Mouse (Mus musculus): ENCODE measurements around the gene Gpatch8.
A peak's percentile ranks its signal among the peaks of the same experiment; 100 is the strongest.

Gene Gpatch8

DNA sequence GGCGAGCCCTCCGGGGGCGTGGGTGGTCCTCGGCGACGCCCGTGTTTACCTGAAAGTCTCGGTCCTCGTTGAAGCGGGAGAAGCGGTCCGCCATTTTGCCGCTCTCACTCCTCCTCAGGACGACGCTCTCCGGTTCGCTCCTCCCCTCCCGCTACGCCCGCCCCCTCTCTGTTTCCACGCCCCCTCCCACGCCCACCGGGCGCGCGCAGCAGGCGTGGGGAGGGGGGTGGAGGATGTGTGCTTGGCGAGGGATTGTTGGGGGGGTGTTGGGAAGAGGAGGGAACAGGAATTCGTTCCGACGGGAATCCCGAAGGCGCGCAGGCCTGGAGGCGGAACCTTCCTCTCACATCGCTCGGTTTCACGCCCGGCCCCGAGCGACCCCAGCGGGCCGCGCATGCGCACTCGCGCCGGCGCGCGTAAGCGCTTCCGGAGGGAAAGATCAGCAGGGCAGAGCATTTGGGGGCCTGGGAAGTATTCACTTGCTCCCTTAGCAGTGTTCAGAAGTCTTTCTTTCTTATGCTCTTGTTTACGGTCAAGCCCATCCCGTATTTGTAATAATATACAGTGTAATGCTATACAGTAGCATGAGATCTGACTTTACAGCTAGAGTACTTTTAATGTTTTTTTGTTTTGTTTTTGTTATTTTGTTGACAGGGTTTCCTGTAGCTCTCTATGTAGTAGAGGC is at the start of gene Gpatch8:
Gene Gpatch8, minus strand, starts transcription at position 362 of the 685 bp plus-strand sequence.
- peak; percentile 96 for DNase-seq (ENCODE audit: low read depth, low spot score)

DNA sequence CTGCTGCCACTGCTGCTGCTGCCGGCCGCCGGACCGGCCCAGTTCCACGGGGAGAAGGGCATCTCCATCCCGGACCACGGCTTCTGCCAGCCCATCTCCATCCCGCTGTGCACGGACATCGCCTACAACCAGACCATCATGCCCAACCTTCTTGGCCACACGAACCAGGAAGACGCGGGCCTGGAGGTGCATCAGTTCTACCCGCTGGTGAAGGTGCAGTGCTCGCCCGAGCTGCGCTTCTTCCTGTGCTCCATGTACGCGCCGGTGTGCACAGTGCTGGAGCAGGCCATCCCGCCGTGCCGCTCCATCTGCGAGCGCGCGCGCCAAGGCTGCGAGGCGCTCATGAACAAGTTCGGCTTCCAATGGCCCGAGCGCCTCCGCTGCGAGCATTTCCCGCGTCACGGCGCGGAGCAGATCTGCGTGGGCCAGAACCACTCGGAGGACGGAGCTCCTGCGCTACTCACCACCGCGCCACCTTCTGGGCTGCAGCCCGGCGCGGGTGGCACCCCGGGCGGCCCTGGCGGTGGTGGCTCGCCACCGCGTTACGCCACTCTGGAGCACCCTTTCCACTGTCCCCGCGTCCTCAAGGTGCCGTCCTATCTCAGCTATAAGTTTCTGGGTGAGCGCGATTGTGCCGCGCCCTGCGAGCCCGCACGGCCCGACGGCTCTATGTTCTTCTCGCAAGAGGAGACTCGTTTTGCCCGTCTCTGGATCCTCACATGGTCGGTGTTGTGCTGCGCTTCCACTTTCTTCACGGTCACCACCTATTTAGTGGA is 48.8 kb upstream of the Gpatch8 start:
- no peak for DNase-seq (ENCODE audit: low read depth, low spot score)

DNA sequence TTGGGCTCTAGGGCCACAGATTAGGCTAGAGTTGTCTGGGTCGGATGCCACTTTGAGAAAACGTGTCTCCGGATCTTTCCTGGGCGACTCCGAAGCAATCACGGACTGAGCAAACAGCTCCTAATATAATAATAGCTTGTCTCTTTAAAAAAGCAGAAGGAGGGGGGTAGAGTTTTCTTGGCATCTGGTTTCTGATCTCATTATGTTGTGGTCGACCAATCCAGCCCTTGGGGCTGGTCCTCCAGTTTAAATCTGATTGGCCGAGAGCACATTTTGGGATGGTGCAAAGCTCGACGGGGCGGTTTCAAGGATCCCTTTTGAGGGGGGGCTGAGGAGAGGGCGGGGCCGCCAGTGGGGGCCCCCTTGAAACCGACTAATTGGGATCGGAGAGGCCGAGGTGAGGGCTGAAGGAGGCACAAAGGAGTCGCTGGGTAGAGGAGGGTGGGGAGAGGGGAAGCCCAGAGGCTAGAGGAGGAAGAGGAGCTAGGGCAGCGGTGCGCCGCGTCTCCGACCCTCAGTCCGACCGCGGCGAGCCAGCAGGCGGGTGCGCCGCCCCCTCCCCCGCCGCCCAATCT is 47.9 kb upstream of the Gpatch8 start, which contains the start of gene Fzd2:
Gene Fzd2, plus strand, starts transcription at position 387 of the 575 bp plus-strand sequence.
- DNase-seq (ENCODE audit: low read depth, low spot score) = peak; percentile 96

DNA sequence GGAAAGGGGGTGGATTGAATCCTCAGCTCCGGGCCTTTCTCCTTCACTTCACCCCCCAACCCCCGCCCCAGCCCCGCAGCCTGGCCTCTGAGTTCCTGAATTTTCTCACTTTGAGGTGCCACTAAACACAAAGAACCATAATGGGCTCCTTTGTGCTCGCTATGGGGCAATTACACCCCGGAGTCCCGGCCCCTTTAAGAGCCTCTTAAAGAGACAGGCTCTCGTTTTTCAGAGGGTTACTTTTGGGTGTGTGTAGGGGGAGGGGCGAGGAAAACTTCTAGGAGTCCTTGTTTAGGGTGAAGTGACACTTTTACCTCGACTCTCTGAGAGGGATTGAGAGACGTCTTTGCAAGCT is 47.3 kb upstream of the Gpatch8 start:
- peak; percentile 75 for DNase-seq (ENCODE audit: low read depth, low spot score)

DNA sequence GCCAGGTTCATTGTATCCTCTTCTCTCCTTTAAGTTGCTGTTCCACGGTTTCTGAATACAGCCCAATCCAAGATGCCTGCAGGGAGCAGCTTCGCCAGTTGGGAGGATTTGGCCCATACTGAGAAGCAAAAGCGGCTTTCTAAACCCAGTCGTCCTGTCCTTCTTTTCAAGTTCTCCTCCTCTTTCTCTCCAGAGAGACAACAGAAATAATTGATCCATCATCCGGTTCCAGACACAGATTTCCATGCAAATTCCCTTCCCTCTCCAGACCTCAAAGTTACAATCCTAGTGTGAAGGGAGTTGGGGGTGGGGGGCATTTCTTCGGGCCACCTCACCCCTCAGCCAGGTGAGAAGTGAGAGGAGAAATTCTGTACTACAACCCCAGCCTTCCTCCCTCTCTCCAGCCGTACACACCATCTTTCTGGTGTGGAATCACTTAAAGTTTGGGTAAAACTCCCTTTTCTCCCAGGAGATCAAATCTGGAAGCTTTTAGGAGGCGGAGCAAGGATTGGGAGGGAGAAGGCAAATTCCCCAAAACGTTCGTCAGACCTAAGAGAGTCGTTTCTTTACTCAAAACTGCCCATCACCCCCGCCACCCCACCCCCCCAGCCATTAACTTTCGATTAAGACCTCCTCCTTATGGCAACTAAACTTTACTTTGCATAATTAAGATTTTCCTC is 46.8 kb upstream of the Gpatch8 start:
- peak; percentile 63 for DNase-seq (ENCODE audit: low read depth, low spot score)

DNA sequence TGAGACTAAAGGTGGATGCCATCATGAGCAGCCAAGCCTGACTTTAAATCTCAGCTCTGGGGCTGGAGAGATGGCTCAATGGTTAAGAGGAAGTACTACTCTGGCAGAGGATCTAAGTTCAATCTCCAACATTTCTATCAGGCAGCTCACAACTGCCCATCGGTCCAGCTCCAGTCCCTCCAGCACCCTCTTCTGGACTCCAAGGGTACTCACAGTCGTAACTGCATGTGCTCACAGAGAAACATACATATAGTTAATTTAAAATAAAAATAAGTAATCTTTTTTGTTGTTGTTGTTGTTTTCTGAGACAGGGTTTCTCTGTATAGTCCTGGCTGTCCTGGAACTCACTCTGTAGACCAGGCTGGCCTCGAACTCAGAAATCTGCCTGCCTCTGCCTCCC is 43.7 kb upstream of the Gpatch8 start:
- no peak for DNase-seq (ENCODE audit: low read depth, low spot score)

DNA sequence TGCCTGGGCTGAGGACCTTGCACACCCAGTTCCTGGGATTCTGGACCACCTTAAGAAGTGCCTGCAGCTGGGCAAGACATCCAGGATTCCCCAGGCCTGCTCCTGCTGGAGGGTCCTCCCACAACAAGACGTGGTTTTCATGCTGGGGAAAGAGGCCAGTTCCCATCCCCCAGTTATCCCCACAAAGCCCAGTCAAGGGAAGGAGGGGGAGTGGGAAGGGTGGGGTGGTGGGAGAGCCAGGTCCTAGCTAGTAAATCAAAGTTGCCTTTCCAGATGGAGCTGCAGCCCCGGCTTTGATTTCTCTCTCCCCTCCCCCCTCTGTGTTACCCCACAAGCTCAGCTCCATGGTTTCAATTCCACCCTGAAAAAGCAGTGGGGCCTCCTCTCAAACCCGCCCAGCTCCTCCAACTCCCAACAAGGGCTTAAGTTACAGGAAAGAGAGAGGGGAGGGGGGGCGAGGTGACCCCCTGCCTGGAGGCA is 39.2 kb upstream of the Gpatch8 start:
- peak; percentile 80 for DNase-seq (ENCODE audit: low read depth, low spot score)

DNA sequence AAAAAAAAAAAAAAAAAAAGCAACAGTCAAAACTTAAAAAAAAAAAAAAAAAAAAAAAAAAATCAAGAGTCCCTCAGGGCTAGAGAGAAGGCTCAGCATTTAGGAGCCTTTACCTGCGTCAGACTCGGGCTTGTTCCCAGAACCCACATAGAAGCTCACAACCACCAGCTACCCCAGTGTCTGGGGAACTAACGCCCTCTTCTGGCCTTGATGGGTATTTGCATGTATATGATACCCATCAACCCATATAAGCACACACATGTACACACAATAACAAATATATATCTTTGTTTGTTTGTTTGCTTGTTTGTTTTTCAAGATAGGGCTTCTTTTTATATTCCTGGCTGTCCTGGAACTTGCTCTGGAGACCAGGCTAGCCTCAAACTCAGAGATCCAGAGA is 31.4 kb upstream of the Gpatch8 start:
- no peak for DNase-seq (ENCODE audit: low read depth, low spot score)

DNA sequence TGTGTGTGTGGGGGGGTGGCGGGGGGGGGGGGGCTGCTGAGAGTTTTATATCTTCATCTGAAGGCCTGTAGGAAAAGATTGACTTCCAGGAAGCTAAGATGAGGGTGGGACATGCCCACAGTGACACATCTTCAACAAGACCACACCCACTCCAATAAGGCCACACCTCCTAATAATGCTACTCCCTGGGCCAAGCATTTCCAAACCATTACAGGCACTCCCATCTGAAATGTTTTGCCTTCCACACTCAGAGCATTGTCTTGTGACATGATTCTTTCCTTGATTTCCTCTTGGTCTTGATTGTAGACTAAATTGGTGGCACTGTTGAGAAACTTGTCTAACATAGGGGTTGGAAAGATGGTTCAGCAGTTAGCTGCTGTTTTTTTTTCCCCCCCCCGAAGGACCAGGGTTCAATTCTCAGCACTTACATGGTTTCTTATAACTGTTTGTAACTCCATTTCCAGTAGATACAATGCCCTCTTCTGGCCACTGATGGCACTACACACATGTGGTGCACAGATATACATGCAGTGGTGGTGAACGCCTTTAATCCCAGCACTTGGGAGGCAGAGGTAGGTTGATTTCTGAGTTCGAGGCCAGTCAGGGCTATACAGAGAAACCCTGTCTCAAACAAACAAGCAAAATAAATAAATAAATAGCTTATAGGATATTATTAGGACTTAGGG is 30.4 kb upstream of the Gpatch8 start:
- DNase-seq (ENCODE audit: low read depth, low spot score) = no peak

DNA sequence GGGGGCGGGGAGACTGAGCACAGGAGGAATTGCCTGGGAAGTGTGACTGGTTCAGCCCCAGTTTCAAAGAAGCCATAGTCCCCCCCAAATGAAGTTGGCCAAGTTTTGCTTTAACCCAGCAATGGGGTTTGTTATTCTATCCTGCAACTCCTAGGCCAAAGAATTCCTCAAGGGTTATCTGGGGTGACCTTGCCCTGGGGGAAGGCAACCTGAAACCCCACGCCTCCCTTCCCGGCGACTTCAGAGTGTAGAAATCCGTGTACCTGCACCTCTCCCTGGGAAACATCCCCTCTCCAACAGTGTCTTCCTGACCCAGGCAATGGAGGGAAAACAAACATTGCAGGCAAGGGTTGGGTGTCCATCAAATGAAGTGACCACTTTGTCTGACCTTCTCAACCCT is 26.5 kb upstream of the Gpatch8 start:
- DNase-seq (ENCODE audit: low read depth, low spot score) = no peak

DNA sequence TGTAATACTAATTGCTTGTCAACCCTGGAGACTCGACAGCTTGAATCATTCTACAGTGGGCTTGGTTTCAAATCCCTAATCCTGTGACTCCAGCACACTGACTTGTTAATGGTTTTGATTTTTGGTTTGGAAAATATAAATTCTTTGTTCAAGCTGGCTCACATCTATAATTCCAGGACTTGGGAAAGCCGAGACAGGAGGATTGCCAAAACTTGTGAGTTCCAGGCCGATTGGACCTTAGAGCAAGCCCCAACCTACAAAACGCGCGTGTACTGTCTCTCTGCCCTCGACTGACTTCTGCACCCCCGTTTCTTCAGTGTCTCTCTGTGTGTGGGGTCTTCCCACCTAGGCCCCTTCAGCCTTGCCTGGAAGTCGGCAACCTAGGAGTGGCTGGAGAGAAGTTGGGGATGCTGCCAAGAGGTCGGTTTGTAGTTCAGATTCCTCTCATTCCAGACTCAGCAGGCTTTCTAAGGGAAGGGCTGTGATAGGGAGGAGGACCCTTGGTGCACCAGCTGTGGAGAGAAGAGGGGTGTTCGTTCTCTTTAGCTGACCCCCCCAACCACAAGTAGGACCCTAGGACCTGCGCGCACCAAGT is 25.9 kb upstream of the Gpatch8 start:
- DNase-seq (ENCODE audit: low read depth, low spot score) = no peak

DNA sequence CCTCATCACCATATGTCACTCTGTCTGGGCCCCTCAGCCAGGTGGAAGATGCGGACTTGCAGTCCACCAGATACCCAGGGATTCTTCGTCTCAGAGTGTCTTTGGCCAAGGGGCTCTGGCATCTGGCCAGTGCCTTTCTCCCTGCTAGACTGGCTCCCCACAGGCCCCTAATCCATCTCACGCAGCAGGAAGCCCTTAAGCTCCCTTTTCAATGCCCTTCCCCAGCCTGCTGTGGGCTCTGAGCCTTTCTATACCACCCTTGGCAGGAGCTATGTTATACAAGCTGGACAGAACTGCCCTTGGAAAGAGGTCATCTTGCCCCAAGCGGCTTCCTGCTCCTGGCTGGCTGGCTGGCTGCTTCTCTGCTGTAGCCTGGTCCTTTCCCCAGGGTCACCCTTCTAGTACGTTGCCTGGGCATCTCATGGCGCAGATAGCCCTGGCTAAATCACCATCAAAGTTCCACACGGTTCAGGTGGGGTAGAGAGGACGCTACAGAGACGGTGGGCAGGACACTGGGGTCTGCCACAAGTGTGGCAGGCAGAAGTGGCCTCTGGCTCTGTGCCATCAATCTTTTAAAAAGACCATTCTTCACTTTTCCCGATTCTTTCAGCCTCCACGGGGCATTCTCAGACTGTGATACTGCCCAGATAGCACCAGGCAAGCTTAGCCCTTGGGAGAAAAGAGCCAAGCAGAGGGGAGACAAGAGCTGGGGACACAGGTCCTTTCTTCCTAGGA is 25.3 kb upstream of the Gpatch8 start:
- DNase-seq (ENCODE audit: low read depth, low spot score) = no peak

DNA sequence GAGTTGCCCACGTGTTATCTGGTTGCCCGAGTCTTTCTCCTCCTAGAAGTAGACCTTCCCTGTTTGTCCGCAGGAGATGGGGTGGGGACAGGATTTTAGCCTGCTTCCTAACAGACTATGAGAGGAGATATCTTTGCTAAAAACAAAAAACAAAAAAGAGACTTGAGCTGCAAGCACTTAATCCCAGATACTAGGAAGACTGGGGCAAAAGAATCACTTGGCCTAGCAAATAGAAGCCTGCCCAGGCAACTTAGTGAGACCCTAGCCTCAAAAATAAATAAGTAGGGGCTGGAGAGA is 23.8 kb upstream of the Gpatch8 start:
- DNase-seq (ENCODE audit: low read depth, low spot score) = no peak

DNA sequence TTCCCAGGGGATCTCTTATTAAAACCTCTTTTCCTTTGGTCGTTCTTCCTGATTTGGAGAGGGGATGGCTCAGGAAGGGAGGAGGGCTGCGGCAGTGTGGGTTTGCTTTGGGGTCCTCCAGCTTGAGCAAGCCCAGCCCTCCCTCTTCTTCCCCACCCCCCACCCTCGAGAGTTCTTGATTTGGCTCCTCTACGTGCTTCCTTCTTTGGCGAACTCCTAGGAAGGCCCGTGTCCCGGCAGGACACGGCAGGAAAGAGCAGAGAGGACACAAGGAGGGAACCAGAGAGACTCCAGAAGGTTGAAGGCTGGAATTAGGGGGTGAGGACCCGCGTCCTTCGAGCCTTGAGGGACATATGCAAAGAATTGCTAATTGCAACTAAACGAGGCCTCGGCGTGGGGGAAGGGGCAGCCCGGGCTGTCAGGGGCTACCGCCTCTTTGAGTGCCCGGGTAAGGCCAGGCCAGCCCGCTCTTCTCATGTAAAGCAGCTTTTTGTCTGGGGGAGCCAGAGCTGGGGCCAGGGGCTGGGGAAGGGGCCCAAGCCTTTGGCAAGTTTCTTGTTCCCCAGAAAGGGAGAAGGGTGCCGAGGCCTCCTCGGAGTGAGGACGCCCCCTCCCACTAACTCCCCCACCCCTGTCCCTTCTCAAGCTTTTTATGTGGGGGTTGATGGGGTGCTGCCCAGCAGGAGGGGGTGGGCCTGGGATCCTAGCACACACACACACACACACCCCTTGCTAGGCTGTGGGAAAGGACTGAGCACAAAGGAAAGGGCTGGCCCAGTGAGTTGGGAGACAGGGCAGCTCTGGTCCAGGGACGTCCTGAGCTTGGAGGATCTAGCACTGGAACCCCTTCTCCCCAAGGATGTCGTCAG is 23.2 kb upstream of the Gpatch8 start, which contains the start of gene Gm11627:
Gene Gm11627, minus strand, starts transcription at position 297 of the 869 bp plus-strand sequence.
- DNase-seq (ENCODE audit: low read depth, low spot score) = peak; percentile 31

DNA sequence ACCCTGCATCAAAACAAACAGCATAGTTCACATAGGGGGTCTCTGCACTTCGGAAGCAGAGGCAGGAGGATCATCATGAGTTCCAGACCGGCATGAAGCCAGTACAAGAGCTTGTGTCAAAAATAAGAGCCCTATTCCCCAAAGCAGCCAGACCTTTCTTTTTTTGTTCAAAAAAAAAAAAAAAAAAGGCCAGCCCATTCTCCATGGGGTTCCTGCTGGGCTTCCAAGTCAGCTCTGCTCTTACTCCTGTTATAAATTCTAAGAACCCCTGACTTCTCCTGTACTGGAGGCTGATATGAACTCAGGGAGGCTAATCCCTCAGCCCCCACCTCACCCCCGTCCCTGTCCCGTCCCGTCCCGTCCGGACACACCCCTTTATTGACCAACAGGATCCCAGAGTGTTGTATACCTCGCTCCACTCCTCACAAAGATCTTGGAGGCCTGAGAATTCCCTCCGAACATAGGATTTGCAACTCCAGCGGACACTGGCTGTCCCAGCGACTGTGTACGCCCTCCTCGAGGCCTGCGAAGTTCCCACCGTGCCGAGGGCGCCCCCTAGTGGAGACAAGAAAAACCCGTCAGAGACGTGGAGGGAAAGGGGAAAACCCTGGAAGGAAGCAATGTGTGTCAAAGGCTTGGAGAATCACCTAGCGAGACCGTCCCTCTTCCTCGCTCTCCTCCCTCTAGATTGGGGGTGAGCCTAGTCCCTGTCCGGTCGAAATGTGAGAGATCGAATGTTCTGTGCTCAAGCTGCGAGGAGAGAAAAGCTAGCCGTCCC is 22.3 kb upstream of the Gpatch8 start:
- DNase-seq (ENCODE audit: low read depth, low spot score) = peak; percentile 80

DNA sequence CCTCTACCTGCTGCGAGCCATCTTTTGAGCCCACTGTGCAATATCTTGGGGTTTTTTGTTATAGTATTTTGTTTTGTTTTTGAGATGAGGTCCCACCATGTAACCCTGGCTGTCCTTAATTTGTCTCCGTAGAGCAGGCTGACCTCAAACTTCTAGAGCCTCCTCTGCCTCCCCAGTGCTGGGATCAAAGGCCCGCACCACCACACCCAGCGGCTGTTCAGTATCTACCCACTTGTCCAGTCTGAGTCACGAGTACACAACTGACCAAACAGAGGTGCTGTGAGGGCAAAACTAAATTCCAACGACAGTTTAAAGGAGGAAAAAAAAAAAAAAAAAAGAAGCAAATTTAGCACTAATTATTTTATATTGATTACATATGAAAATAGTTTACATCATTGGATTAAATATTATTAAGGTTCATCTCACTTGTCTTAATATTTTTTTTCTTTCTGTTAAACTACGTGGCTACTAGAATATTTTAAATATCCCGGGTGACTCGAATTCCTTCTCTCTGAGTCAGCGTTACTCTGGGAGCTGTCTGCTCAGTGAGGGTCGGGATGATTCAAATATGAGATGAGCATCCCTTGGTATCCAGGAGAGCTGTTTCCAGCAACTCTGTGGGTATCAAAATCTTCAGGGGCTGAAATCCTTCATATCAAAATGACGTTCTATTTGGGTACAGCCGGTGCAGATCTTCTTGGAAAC is 20.0 kb upstream of the Gpatch8 start:
- DNase-seq (ENCODE audit: low read depth, low spot score) = no peak

DNA sequence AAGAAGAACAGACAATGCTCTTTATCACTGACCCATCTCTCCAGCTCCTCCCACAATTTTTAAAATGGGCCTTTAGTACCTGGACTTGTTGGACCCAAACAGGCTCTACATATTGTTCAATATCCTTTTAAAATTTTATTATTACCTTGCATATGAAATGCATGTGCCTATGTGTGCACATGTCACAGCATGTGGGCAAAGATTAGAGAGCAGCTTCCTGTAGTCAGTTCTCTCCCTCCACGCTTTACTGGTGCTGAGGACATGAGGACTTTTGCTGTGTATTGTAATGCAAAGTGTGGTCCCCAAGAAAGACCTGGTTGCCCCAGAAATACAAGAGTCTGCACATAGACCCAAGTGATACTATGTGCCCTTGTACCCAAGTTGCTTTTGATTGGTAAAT is 18.8 kb upstream of the Gpatch8 start:
- DNase-seq (ENCODE audit: low read depth, low spot score) = no peak

All from embryo, embryonic 11.5 days (tissue).